Mouse (Mus musculus): Measurements from ENCODE around the gene Fermt2. TPM values are rescaled to one million over a fixed set of nuclear protein-coding genes. Genes with fewer than 3 reads are reported as not detected.

The Fermt2 gene
- polyA plus RNA-seq, 1 experiment = 4.7 TPM

DNA sequence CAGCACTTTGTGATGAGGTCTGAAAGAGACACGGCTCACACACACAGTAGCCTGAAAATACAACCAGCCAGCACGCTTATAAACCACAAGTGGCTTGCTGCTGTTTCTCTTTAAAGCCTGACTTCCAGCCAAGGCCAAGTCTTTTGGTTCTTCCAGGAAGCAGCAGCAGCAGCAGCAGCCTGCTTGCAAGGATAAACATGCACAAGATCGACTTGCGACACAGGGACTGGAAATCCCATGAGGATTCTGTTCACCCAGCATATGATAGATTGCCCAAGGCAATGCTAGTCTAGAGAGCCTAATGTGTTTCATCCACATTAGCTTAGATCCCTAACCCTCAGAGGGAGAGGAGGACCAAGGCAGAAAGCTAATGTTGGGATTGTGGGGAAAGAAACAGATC lies 22.0 kb downstream of the Fermt2 start:
- Histone ChIP-seq H3K4me3 (ENCODE audit: low read depth, low read length) (no peak overlapping the region), H3K27me3 (ENCODE audit: control insufficient read depth, insufficient read depth, low read length) (no peaks in the 10 kb centered on the region), H3K27ac (ENCODE audit: insufficient read depth, low read depth, low read length) (0 out of 2 replicates have a peak overlapping the region, but pooled peaks have one; percentile 31), H3K36me3 (ENCODE audit: control insufficient read depth, insufficient read depth, low read length) (no peaks in the 10 kb centered on the region), H3K4me1 (ENCODE audit: control insufficient read depth, insufficient read depth, insufficient read length, low read length) (no peaks in the 10 kb centered on the region)
- TF ChIP-seq POLR2A (IDR thresholded peaks at IDR 0.05; ENCODE audit: low read depth, low read length) (no peak), CTCF (IDR thresholded peaks at IDR 0.05; ENCODE audit: extremely low read depth, insufficient read length, insufficient replicate concordance, low read depth, low read length) (no peak)
- 53% methylated on average over 4 of the region's 4 CpGs for WGBS

DNA sequence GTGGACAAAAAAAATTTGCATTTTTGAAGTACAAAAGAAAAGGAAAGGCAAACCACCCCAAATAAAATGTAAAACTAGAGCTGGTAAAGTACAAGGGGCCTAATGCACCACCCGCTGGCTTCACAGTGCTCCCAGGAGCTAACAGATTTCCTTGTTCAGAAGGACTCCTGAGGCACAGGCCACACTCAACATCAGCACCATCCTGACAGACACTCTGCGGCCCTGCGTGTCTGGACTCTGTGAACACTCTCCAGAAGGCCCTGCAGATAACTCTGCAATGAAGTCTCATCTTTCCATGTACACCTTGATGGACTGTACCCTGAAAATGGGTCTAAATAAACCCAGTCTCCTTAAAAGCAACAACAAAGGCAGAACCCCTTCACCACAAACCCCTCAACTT lies 22.5 kb downstream of the Fermt2 start:
- Histone ChIP-seq H3K36me3 (ENCODE audit: control insufficient read depth, insufficient read depth, low read length) (no peaks in the 10 kb centered on the region), H3K27me3 (ENCODE audit: control insufficient read depth, insufficient read depth, low read length) (no peaks in the 10 kb centered on the region), H3K4me1 (ENCODE audit: control insufficient read depth, insufficient read depth, insufficient read length, low read length) (no peaks in the 10 kb centered on the region), H3K27ac (ENCODE audit: insufficient read depth, low read depth, low read length) (no peak overlapping the region), H3K4me3 (ENCODE audit: low read depth, low read length) (no peak overlapping the region)
- 73% methylated on average over 3 of the region's 3 CpGs for WGBS
- no peak for TF ChIP-seq CTCF (IDR thresholded peaks at IDR 0.05; ENCODE audit: extremely low read depth, insufficient read length, insufficient replicate concordance, low read depth, low read length)
- TF ChIP-seq POLR2A (IDR thresholded peaks at IDR 0.05; ENCODE audit: low read depth, low read length) = no peak

DNA sequence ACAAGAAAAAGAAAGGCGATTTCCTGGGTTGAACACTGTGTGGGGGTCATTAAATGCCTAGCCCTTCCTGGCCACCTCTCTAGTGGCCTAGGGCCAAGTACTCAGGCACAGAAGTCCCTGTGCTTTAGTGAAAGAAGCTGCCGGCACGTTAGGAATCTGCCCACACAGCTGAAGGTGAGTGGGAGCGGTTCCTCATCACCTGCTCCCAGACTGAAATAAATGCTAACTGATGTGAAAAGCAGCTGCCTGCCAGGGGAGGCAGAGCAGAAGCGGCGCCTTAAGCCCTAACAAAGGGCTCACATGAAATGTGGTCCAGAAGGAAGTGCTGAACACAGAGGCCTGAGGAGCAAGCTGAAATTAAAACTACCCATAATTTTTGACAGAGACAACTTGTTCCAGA lies 22.9 kb downstream of the Fermt2 start:
- Histone ChIP-seq H3K4me3 (ENCODE audit: low read depth, low read length) (no peak overlapping the region), H3K36me3 (ENCODE audit: control insufficient read depth, insufficient read depth, low read length) (no peaks in the 10 kb centered on the region), H3K27ac (ENCODE audit: insufficient read depth, low read depth, low read length) (no peak overlapping the region), H3K27me3 (ENCODE audit: control insufficient read depth, insufficient read depth, low read length) (no peaks in the 10 kb centered on the region), H3K4me1 (ENCODE audit: control insufficient read depth, insufficient read depth, insufficient read length, low read length) (no peaks in the 10 kb centered on the region)
- TF ChIP-seq CTCF (IDR thresholded peaks at IDR 0.05; ENCODE audit: extremely low read depth, insufficient read length, insufficient replicate concordance, low read depth, low read length) (no peak), POLR2A (IDR thresholded peaks at IDR 0.05; ENCODE audit: low read depth, low read length) (no peak)
- 36% methylated on average over 6 of the region's 6 CpGs for WGBS

DNA sequence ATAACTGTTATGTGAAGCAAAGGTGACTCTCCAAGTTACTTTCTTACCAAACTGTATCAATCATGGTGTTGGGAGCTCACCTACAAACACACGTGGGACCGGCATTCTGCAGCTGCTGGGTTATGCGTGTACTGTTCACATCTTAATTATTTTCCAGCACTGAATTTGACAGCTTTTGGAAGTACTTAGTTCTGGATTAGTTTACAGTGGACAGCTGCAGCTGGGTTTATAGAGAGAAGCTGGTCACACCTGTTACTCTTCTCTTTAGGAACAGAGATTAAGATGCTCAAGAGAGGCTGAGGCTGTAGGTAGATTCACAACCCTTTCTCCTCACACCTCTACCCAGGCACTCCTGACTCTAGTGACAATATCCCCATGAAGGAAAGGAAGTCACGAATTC lies 23.8 kb downstream of the Fermt2 start:
- TF ChIP-seq CTCF (IDR thresholded peaks at IDR 0.05; ENCODE audit: extremely low read depth, insufficient read length, insufficient replicate concordance, low read depth, low read length) (no peak), POLR2A (IDR thresholded peaks at IDR 0.05; ENCODE audit: low read depth, low read length) (no peak)

DNA sequence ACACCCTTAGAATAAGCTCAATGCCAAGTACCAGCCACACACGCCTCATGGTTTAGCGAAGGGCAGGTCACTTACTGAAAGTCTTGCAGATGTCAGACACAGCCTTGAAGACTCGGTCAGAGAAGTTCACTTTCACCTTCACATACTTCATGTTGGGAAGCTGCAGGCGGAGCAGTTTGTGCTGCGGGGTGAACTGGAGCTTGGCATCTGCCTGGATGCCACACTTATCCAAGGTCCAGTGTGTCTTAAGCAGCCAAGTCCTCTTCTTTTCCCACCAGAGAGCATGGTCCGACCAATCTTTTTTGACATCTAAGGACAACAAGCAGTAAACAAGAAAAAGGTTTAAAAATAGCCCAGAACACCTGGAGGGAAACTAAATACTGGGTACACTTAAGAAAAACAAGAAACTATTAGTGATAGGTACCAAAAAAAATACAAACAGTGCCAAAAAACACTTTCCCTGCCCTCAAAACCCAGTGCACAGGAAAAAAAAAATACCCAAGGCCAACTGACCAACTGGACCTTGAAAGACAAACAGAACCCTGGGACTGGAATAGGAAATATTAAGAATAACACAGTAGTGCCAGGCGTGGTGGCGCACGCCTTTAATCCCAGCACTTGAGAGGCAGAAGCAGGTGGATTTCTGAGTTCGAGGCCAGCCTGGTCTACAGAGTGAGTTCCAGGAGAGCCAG lies 25.4 kb downstream of the Fermt2 start:
- Histone ChIP-seq H3K4me1 (ENCODE audit: control insufficient read depth, insufficient read depth, insufficient read length, low read length) (no peaks in the 10 kb centered on the region), H3K4me3 (ENCODE audit: low read depth, low read length) (no peak overlapping the region), H3K36me3 (ENCODE audit: control insufficient read depth, insufficient read depth, low read length) (no peaks in the 10 kb centered on the region), H3K27ac (ENCODE audit: insufficient read depth, low read depth, low read length) (no peak overlapping the region), H3K27me3 (ENCODE audit: control insufficient read depth, insufficient read depth, low read length) (no peaks in the 10 kb centered on the region)
- TF ChIP-seq CTCF (IDR thresholded peaks at IDR 0.05; ENCODE audit: extremely low read depth, insufficient read length, insufficient replicate concordance, low read depth, low read length) = no peak
- 85% methylated on average over 10 of the region's 10 CpGs for WGBS

More for the DNA sequence above, 23.8 kb downstream of the Fermt2 start:
- H3K27ac ChIP-seq (ENCODE audit: insufficient read depth, low read depth, low read length) = no peak overlapping the region
- no peaks in the 10 kb centered on the region for H3K27me3 ChIP-seq (ENCODE audit: control insufficient read depth, insufficient read depth, low read length)
- no peak overlapping the region for H3K4me3 ChIP-seq (ENCODE audit: low read depth, low read length)
- no peaks in the 10 kb centered on the region for H3K36me3 ChIP-seq (ENCODE audit: control insufficient read depth, insufficient read depth, low read length)
- WGBS = 82% methylated on average over 4 of the region's 4 CpGs
- no peaks in the 10 kb centered on the region for H3K4me1 ChIP-seq (ENCODE audit: control insufficient read depth, insufficient read depth, insufficient read length, low read length)

DNA sequence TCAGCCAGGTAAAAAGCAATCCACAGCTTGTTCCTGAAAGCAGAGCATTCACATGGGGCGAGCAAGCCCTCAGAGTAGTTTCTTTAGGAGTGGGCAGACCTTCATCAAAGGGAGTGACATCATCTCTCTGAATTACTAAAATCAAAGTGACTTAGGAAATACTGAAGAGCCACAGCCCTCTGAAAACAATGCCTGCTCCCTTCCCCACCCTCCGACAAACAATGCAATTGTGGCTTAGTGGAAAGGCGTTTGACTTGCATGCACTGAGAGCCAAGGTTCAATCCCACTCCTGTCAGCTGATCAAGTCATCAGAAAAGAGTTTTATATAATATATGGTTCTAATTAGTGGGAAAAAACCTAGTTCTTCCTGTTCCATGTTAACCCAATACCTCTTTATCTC lies 26.0 kb downstream of the Fermt2 start:
- no peaks in the 10 kb centered on the region for H3K4me1 ChIP-seq (ENCODE audit: control insufficient read depth, insufficient read depth, insufficient read length, low read length)
- no peak overlapping the region for H3K27ac ChIP-seq (ENCODE audit: insufficient read depth, low read depth, low read length)
- H3K4me3 ChIP-seq (ENCODE audit: low read depth, low read length) = no peak overlapping the region
- H3K27me3 ChIP-seq (ENCODE audit: control insufficient read depth, insufficient read depth, low read length) = no peaks in the 10 kb centered on the region
- no peaks in the 10 kb centered on the region for H3K36me3 ChIP-seq (ENCODE audit: control insufficient read depth, insufficient read depth, low read length)
- TF ChIP-seq CTCF (IDR thresholded peaks at IDR 0.05; ENCODE audit: extremely low read depth, insufficient read length, insufficient replicate concordance, low read depth, low read length) (no peak), POLR2A (IDR thresholded peaks at IDR 0.05; ENCODE audit: low read depth, low read length) (no peak)
- 60% methylated on average over 3 of the region's 3 CpGs for WGBS

DNA sequence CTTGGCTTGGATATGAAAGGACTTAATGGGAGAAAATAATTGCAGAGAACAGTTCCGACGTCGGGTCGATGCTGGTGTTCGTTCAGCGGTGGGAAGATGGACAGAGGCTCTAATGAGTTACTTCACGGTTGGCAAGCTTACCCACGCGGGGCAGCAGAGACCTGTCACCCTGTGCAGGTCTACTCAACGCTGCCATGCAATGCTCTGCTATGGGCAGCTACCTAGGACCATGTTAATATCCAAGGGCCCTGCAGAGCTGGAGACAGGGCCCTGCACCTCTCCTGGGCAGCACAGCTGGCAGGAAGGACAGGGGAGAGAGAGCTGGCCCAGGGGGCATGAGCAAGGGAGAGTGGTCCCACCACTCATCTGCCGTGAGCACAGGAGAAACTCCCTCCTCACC lies 29.9 kb downstream of the Fermt2 start:
- Histone ChIP-seq H3K4me3 (ENCODE audit: low read depth, low read length) (no peak overlapping the region), H3K27me3 (ENCODE audit: control insufficient read depth, insufficient read depth, low read length) (no peaks in the 10 kb centered on the region), H3K4me1 (ENCODE audit: control insufficient read depth, insufficient read depth, insufficient read length, low read length) (no peaks in the 10 kb centered on the region), H3K36me3 (ENCODE audit: control insufficient read depth, insufficient read depth, low read length) (no peaks in the 10 kb centered on the region), H3K27ac (ENCODE audit: insufficient read depth, low read depth, low read length) (no peak overlapping the region)
- WGBS = 91% methylated on average over 11 of the region's 11 CpGs
- TF ChIP-seq CTCF (IDR thresholded peaks at IDR 0.05; ENCODE audit: extremely low read depth, insufficient read length, insufficient replicate concordance, low read depth, low read length) (no peak), POLR2A (IDR thresholded peaks at IDR 0.05; ENCODE audit: low read depth, low read length) (no peak)

Data from small intestine, adult 2 months (tissue).